Mouse (Mus musculus) left cerebral cortex, adult 2 months (tissue): ENCODE measurements at regions not wholly inside any gene's neighbourhood (a gene's known extent, or its start where the extent isn't known, plus 50 kb on each side); places are given as distances from the start of the nearest gene placed in this dataset.

Source experiments
- DNase-seq, 2 experiments: peaks; one replicate each; pipeline ENCODE4 v3.0.0; 2021 to 2022; ENCODE audit warnings: low spot score in 2 of 2, mixed read lengths in 1 of 2; ENCODE audit errors: extremely low spot score in 1 of 2
- H3K27ac ChIP-seq: fragments of 200-600 bp; 2 replicates; pipeline ENCODE4 v1.8.1; 2022
- H3K4me3 ChIP-seq: fragments of 200-600 bp; 2 replicates; pipeline ENCODE4 v1.8.1; 2022
- CTCF ChIP-seq: fragments of 200-600 bp; IDR thresholded peaks from 2 replicates; pipeline ENCODE4 v1.8.1; 2022; ENCODE audit warnings: antibody characterized with exemption, mild to moderate bottlenecking, moderate library complexity
- intact Hi-C: fragments of 180-260 bp; cut with DNase I; formaldehyde crosslinking; loops from one replicate; pipeline ENCODE4 v1.15.1; 2025

DNA sequence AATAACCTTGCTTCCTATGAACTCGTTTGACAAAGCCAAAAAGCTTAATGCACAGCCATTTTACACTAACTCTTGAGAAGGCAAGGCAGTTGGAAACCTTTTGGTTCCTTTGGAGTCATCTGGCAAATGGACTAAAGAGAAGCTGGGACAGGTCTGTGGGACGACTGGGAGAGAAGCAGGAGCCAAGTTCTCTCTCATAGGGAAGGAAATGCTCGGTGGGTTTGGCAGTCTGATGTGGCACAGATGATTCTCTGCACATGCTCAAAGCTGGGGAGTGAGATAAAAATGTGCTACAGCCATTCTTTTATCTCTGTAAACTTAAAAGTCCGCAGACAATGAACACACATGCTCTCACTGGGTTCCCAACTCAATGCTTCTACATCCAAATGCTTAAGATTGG is 556.2 kb downstream of the Epha4 start:
- intact Hi-C loops, result no loop called here
- Histone ChIP-seq H3K4me3 (no peak overlapping the region), H3K27ac (no peak overlapping the region)
- TF ChIP-seq CTCF, result no peak
- DNase-seq, result no peak

DNA sequence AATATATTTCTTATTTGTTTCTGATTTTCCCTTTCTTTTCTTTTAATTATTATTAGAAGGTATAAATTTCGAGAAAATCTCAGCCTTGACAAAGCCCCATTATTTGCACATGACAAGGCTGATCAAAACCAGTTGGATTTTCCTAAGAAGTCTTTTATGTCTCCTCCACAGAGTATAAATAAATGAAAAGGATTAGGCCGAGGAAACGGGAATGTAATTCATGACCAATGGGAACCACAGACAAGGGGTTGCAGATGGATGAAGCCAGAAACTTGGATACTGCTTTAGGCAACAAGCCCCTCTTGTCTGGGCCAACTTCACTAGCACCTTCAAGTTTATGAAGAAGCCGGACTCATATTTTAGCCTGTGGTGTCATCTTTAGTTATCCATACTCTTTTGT is 542.4 kb downstream of the Epha4 start:
- TF ChIP-seq CTCF, result no peak
- intact Hi-C loops, result no loop called here
- DNase-seq, result no peak
- H3K4me3 ChIP-seq, result no peak overlapping the region
- H3K27ac ChIP-seq, result no peak overlapping the region

DNA sequence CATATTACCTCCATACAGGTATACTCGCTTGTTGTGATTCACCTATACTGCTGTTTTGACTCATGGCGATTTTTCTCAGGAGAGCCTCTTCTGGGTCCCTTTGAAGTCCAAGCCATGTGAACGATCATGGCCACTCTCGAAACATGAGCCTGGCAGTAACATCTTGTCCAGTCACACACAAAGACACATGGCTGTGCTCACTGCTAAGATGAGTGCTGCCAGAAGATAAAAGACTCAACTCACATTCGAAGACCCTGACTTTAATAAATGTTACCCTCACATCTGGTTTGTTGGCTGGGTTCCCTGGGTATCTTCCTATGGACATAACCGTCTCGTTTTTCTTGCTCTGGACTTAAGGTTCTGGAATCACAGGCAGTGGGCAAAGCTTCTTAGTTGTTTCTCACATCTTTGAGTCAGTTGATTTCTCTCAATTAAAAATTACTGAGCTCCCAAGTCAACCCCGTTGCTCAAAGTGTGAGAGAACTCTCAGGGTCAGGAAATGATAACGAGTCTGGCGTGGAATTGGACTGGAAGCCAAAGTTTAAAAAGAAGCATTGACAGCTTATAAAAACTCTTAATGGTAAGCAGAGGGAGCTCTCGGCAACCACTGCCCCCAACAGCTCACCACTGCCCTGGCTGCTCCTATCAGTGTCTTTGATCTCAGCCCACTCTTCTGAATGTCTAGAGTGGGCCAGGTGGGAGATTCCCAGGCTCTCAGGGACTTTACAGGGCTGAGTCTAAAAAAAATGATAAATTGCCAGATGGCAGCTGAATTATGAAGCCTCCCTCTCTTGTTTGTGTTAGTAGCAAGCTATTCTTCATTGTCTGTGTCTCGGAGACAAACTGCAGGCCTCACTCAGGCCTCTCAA is 539.6 kb downstream of the Epha4 start:
- DNase-seq, result no peak
- Histone ChIP-seq H3K4me3 (no peak overlapping the region), H3K27ac (no peak overlapping the region)
- TF ChIP-seq CTCF, result no peak
- intact Hi-C loops, result no loop called here

DNA sequence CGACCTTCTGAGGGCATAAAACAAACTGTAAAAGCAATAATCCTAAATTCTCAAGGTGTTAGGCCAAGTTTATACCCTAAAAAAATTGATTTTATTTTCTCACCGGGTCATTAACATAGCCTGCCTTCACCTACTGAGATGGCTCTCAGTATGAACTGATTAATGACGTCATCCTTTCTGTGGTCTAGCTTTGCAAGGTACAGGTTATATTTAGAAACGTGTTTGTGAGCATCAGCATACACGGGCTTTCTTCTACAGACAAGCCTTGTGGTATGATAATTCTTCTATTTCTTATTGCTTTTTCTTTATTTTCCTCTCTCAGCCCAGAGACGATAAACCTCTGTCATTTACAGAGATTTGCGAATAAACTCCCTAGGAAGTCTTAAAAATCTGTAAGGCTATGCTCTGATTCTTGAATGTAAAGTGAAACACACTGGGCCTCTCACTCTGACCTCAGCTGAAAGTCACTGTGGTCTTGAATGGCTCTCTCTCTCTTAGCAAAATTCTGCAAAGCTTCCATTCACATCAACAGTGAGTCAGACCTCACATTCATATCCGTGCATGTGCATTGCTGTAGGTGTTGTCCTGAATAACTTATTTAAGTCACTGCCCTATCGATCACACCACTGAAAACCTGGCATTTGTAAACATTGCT is 534.3 kb downstream of the Epha4 start:
- no peak for DNase-seq
- H3K27ac ChIP-seq, result no peak overlapping the region
- H3K4me3 ChIP-seq, result no peak overlapping the region
- intact Hi-C loops, result no loop called here
- no peak for TF ChIP-seq CTCF

DNA sequence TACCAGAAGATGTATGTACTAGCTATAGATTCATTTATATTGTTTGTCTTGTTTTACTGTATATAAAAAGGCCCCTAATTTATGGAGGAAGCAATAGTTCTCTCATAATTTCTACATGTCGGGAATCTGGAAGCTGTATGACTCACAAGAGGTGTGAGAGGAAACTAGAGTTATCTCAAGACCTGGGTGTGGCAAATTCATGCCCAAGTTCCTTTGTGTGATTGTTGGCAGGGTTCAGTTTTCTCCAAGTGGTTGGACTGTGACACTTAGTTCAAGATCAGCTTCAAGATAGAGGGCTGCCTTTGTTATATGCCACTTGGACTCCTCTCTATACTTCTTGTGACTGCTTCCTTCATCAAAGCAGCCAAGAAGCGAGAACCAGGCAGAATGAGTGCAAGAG is 521.1 kb downstream of the Epha4 start:
- Histone ChIP-seq H3K27ac (no peak overlapping the region), H3K4me3 (no peak overlapping the region)
- intact Hi-C loops, result no loop called here
- no peak for TF ChIP-seq CTCF
- no peak for DNase-seq

DNA sequence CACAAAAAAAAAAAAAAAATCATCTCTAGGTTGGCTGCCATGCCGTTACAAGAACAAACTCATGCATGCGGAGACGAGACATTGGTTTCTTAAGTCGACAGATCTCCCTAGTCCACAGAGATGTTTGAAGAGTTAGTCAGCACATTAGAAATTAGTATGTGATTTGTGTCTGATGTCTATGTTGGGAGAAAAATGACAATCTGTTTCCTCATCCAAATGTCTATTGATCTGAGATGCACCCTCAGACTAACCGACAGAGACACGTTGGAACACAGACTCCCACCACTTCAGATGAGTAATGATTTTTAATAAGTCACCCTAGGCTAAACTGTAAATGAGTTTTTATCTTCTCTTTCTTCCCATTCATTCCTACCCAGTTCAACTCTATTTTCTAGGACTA is 506.9 kb downstream of the Epha4 start:
- intact Hi-C loops, result no loop called here
- no peak for DNase-seq
- H3K4me3 ChIP-seq, result no peak overlapping the region
- no peak for TF ChIP-seq CTCF
- no peak overlapping the region for H3K27ac ChIP-seq

DNA sequence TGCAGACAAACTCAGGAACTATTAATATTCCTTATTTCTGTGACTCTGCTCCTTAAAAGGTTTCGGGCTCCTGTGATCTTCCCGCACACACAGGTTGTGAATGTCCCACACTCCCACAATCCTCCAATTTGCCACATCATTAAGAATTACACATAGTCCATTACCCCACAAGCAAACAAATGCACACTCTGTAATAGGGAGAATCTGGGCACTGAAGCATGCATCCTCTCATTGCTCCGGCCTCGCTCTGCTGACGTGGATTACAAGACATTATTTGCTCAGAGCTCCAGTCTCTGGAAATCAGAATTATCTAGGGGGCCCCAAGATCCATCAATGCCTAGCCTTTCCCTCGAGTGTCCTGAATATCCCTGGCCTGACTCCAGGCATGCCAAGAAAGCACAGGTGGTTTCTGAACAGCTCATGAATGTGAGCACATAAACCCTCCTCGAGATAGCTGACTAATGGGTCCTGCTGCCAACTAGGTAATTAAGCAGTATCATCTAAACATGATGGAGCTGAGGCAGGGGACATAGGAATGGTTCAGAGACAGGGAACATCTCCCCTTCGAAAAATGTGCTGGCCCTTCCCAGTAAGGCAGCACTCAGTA is 504.2 kb downstream of the Epha4 start:
- TF ChIP-seq CTCF, result no peak
- H3K27ac ChIP-seq, result no peak overlapping the region
- H3K4me3 ChIP-seq, result no peak overlapping the region
- intact Hi-C loops, result no loop called here
- DNase-seq, result no peak

DNA sequence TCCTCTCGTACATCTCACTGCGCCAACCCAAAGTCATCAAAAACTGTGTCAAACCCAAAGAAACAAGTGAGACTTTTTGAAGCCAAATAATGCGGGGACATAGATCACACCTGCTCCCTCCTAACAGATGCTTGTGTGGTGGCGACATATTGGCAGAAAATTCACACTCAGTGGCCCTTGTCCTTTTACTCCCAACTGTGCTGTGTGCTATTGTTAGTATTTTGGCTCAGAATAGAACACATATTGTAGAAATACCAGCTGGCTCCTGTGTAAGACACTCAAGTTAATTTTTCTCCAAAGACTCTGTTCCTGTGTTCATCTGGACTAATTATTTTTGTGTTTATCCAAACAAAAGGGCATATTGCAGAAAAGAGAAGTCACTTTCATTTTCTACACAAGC is 487.2 kb downstream of the Epha4 start:
- no peak overlapping the region for H3K4me3 ChIP-seq
- DNase-seq, result peak; percentile 19
- intact Hi-C loops, result no loop called here
- no peak for TF ChIP-seq CTCF
- H3K27ac ChIP-seq, result no peak overlapping the region

DNA sequence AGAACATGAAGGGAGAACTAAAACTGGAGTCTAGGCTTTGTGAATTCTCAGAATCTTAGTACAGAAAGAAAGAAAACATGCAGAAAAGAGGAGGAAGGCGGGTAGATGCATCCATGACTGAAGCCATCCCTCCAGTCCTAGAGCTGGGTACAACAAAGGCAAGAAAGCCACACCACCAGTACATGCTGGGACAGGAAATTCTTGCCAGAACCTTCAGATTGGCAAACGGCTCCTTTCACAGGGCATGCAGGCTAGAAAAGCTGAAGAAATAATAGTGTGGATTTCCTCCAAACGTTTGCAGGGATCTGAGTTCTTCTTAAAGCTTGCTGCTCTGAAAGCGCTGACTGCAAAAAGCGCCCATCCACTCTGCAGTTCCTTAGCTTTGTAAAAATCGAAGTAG is 486.7 kb downstream of the Epha4 start:
- intact Hi-C loops, result no loop called here
- peak overlapping the region; percentile 22; the same call in 1 of the 2 replicates for H3K27ac ChIP-seq
- DNase-seq, result no peak
- H3K4me3 ChIP-seq, result no peak overlapping the region
- no peak for TF ChIP-seq CTCF

DNA sequence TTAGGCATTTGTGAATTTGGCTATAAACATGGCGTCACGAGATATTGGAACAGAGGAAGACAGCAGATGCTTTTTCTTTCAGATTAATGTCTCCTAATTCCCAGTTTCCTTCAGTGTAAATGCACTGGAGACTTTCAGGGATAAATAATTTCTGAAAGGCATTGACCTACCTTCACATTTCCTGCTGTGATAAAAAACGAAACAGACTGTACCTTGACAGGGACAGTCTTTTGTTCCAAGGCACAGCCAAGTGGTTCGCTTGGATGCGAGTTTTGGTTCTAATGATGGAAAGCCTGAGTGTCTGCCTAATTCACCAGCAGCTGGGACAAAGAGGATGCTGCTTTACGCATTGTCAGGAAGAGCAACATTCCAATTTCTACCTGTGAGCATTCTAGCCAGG is 485.8 kb downstream of the Epha4 start:
- TF ChIP-seq CTCF, result no peak
- intact Hi-C loops, result no loop called here
- Histone ChIP-seq H3K4me3 (no peak overlapping the region), H3K27ac (no peak overlapping the region)
- no peak for DNase-seq

DNA sequence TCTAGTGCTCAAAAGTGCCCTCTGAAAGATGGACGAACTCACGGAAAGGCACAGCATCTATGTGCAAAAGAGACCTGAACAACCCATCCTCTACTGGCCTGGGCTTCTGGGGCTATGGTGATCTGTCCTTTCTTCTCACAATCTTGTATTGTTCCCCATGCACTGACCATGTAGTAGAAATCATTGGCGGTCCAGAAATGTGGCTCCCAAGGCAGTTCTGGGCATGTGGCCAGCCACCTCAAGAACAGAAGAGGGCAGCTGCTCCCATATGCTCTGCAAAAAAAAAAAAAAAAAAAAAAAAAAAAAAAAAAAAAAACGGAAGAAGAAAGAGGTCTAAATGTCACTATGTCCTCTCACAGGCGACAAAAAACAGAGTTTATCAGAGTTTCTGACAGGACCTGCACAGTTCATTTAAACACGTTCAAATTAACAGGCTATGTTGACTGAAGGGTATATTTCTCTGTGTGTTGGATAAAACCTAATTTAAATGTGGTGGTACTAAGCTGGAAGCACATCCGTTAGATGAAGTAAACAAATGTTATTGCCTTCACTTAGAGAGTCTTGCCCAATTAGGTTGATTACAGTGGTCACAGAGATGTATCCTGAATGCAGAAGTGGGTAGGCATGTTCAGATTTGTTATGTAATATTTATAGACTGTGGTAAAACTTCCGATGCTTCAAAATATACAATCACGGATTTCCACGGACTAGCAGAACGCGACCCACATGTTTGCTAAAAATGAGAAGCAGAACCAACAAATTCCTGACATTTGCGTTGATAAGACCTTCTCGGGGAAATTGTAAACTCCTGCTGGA is 470.9 kb downstream of the Epha4 start:
- no peak for DNase-seq
- no peak overlapping the region for H3K4me3 ChIP-seq
- no peak for TF ChIP-seq CTCF
- H3K27ac ChIP-seq, result no peak overlapping the region
- intact Hi-C loops, result no loop called here
